Mouse (Mus musculus) brain, embryonic 14.5 days (tissue): ENCODE results near the gene Jakmip3.

Experiments
- CTCF ChIP-seq: fragments of 200-500 bp; IDR thresholded peaks from 2 replicates; pipeline ENCODE4 v1.5.1; 2012; ENCODE audit warnings: inconsistent platforms, mild to moderate bottlenecking, moderate library complexity, borderline replicate concordance; ENCODE audit not compliant: insufficient read depth, insufficient read length; ENCODE audit errors: extremely low read depth
- POLR2A ChIP-seq: fragments of 200-500 bp; IDR thresholded peaks from 2 replicates; pipeline ENCODE4 v1.6.1; 2012; ENCODE audit warnings: mild to moderate bottlenecking, inconsistent platforms, borderline replicate concordance; ENCODE audit not compliant: poor library complexity, insufficient read depth, insufficient read length, severe bottlenecking; ENCODE audit errors: extremely low read depth

DNA sequence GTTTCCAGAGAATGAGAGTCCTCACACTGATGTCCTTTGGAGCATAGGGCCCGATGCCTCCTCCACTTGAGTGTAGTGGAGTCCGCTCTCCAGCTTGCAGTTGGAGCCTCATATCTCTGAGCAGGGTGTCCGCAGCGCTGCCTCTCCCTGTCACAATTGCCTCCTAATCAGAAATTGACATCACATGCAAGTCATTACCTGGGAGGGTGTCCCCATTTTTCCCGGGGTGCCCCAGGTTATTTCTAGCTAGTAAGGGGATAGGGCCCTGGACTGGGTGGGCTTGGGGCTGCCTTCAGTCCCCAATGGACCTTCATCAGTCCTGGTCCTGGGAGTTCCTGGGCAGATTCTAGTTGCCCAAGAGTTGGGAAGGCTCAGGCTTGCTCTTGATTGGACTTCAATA, 152.1 kb downstream of the Jakmip3 start:
- TF ChIP-seq CTCF (no peak), POLR2A (no peak)
